In genomic region chrX:167381583-167382046, GRCm38 (mm10) we compare ENCODE assay signal across 7 mouse cellular contexts. TPM values are rescaled to one million over a fixed set of nuclear protein-coding genes. Genes with fewer than 3 reads are reported as not detected.
DNase-seq lines count a peak whose midpoint lies in the region; ATAC-seq and TF ChIP-seq lines count a peak whose summit lies in the region.

No protein-coding gene starts in this region.

- TF ChIP-seq CTCF in midbrain, postnatal 0 days (IDR thresholded peaks at IDR 0.05) = no peak

- H3K4me3 ChIP-seq in hindbrain, embryonic 12.5 days = peak overlapping the region; percentile 51
- H3K4me3 ChIP-seq in limb, embryonic 15.5 days = peak overlapping the region; percentile 55
- peak overlapping the region; percentile 49 for H3K4me3 ChIP-seq in midbrain, postnatal 0 days (ENCODE audit: low read depth, low read length)

- H3K4me2 ChIP-seq in hindbrain, embryonic 12.5 days (replicated peaks) = peak overlapping the region; percentile 68
- peak overlapping the region; percentile 59 for H3K4me2 ChIP-seq in limb, embryonic 15.5 days
- H3K4me2 ChIP-seq in midbrain, postnatal 0 days (ENCODE audit: low read depth, low read length, poor library complexity, severe bottlenecking) = peak overlapping the region; percentile 84

- peak; percentile 27; the same call in 1 of the 2 replicates for ATAC-seq in hindbrain, embryonic 12.5 days (ENCODE audit: low FRiP score)
- ATAC-seq in limb, embryonic 15.5 days (ENCODE audit: insufficient number of reproducible peaks, low FRiP score, low TSS enrichment, low read depth) = no peak
- ATAC-seq in midbrain, postnatal 0 days (ENCODE audit: low FRiP score) = peak; percentile 13; the same call in 1 of the 2 replicates

- no peaks in the 10 kb centered on the region for H3K9me3 ChIP-seq in hindbrain, embryonic 12.5 days (replicated peaks)
- no peaks in the 10 kb centered on the region for H3K9me3 ChIP-seq in limb, embryonic 15.5 days
- H3K9me3 ChIP-seq in midbrain, postnatal 0 days (ENCODE audit: low read length) = no peaks in the 10 kb centered on the region

- DNase-seq in right cerebral cortex, postnatal 25 days = peak; percentile 11
- no peak for DNase-seq in right cerebral cortex, postnatal 4 days
- peak; percentile 27 for DNase-seq in embryo, embryonic 10.5 days (ENCODE audit: low spot score)
- peak; percentile 7 for DNase-seq in midbrain, postnatal 0 days (ENCODE audit: low spot score)
- DNase-seq in cerebellum, adult 8-10 months = no peak

- 25% methylated on average over 18 of the region's 18 CpGs for WGBS in hindbrain, embryonic 12.5 days
- WGBS in limb, embryonic 15.5 days = 20% methylated on average over 18 of the region's 18 CpGs
- WGBS in midbrain, postnatal 0 days = 22% methylated on average over 18 of the region's 18 CpGs

- no peak overlapping the region for H3K27ac ChIP-seq in hindbrain, embryonic 12.5 days
- no peak overlapping the region for H3K27ac ChIP-seq in limb, embryonic 15.5 days
- no peak overlapping the region for H3K27ac ChIP-seq in midbrain, postnatal 0 days (ENCODE audit: low read depth, low read length)

- no peaks in the 10 kb centered on the region for H3K4me1 ChIP-seq in hindbrain, embryonic 12.5 days
- no peaks in the 10 kb centered on the region for H3K4me1 ChIP-seq in limb, embryonic 15.5 days
- H3K4me1 ChIP-seq in midbrain, postnatal 0 days (ENCODE audit: insufficient read depth, low read length) = no peaks in the 10 kb centered on the region

- no peaks in the 10 kb centered on the region for H3K36me3 ChIP-seq in hindbrain, embryonic 12.5 days
- H3K36me3 ChIP-seq in limb, embryonic 15.5 days = no peaks in the 10 kb centered on the region
- no peaks in the 10 kb centered on the region for H3K36me3 ChIP-seq in midbrain, postnatal 0 days (ENCODE audit: insufficient read depth, low read length)

- H3K27me3 ChIP-seq in hindbrain, embryonic 12.5 days = peaks cover 44% of the 10 kb centered on the region
- peaks cover 18% of the 10 kb centered on the region for H3K27me3 ChIP-seq in limb, embryonic 15.5 days
- peaks cover 8% of the 10 kb centered on the region; the same call in 1 of the 2 replicates for H3K27me3 ChIP-seq in midbrain, postnatal 0 days (ENCODE audit: insufficient read depth, low read length)

- H3K9ac ChIP-seq in hindbrain, embryonic 12.5 days = peak overlapping the region; percentile 56
- H3K9ac ChIP-seq in limb, embryonic 15.5 days = no peak overlapping the region
- H3K9ac ChIP-seq in midbrain, postnatal 0 days (replicated peaks; ENCODE audit: low read length, poor library complexity, severe bottlenecking) = no peak overlapping the region; the same call in 1 of the 2 replicates

RNA-seq across cellular contexts. Expression of gene Prps2, which starts 0.9 kb away (rescaled TPM):
- 12.7 and 14.6 TPM in 2 replicates for polyA plus RNA-seq in hindbrain, embryonic 12.5 days (2016; fragmentation: Nextera tagmentation; extraction: Ambion mirVana)
- 15.7 and 16.2 TPM in 2 replicates for polyA plus RNA-seq in limb, embryonic 15.5 days (2015; fragmentation: Nextera tagmentation; extraction: Ambion mirVana)
- total RNA-seq in midbrain, postnatal 0 days (2014; rRNA removed) = 9.7 and 10.1 TPM in 2 replicates
- 6.4 and 7.2 TPM in 2 replicates for polyA plus RNA-seq in midbrain, postnatal 0 days (2015; fragmentation: Nextera tagmentation; extraction: Ambion mirVana)

RNA-seq across cellular contexts. Expression of gene Tlr7, which starts 51.3 kb away (rescaled TPM):
- 0.34 and 1.1 TPM in 2 replicates for polyA plus RNA-seq in hindbrain, embryonic 12.5 days (2016; fragmentation: Nextera tagmentation; extraction: Ambion mirVana)
- polyA plus RNA-seq in limb, embryonic 15.5 days (2015; fragmentation: Nextera tagmentation; extraction: Ambion mirVana) = 0.91 and 0.98 TPM in 2 replicates
- 1.3 TPM in 2 replicates for total RNA-seq in midbrain, postnatal 0 days (2014; rRNA removed)
- polyA plus RNA-seq in midbrain, postnatal 0 days (2015; fragmentation: Nextera tagmentation; extraction: Ambion mirVana) = 0.92 and 1.0 TPM in 2 replicates

Comparison
In these comparisons a context has a peak if more than half of its experiments do, and no peak if none do; other contexts are left out.
1. DNase-seq: peak in right cerebral cortex, postnatal 25 days (single experiment), embryo, embryonic 10.5 days (single experiment) and midbrain, postnatal 0 days (single experiment); none in right cerebral cortex, postnatal 4 days (single experiment) and cerebellum, adult 8-10 months (single experiment).
2. Peak in every context shown above with its lines, with median percentiles within 50 percentile points of each other: H3K4me2 ChIP-seq and H3K4me3 ChIP-seq.